Mouse (Mus musculus): ENCODE data around the gene Zfp637. TPM values are rescaled to one million over a fixed set of nuclear protein-coding genes. Genes with fewer than 3 reads are reported as not detected.

Gene Zfp637
- 35.2 TPM for polyA plus RNA-seq (2017; shearing (Covaris generic))

DNA sequence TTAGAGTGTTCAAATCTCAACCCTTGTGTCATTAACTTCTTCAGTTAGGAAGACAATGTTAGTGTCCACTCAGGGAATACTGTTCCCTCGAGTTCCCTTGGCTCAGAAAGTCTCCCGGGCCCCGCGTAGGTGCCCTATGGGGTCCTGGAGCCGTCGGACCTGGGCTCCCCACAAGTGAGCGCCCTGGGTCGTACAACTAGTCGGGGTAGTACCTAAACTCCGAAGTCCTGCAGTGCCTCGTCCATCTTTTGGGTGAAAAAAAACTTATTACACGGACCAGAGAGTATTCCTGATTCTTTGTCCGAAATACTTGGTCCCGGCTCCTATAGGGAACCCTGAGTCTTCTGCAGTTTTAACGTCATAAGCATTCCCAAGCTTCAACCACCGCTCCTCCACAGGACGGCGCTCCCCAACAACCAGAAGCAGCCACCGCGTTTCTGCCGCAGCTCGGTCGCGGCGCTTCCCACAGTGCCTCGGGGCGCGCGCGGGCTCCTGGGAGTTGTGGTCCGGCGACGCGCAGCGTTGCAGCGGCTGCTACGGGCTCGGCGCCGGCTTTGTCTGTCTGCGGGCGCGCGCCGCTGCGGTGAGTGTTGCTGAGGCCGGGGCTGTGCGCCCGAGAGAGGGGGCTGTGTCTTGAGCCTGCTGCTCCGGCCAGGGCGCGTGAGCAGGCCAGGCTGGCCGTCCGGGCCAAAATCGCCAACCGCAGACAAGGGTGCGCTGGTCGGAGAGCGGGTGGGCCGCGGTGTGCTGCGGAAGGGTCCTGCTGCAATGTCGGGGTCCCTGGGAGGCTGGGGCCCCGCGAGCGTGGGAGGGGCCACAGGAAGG, at the start of gene Zfp637:
TSS of gene Zfp637 (plus strand) at position 495 of the 825 bp plus-strand sequence.

DNA sequence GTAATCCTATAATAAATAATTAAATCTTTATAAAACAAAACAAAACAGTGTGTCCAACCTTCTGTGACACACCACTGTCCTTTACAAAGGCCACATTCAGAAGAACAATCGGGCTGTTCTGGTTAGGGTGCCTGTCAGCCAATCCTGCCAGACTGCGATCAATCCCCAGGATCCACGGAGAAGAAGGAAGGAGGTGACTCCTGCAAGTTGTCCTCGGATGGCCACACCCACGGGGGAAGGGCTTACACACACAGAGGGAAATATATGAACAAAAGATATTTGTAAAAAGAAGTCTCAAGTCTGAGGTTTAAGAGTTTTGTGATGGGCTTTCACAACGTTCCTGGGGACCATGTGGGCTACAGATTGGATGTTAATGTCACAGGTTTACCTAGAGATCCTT, 20.9 kb downstream of the Zfp637 start, which contains the start of gene Zfp239:
TSS of gene Zfp239 (plus strand) at position 253 of the 400 bp plus-strand sequence.

Other genes starting within 250 kb of the Zfp637 start
- gene Zfp239, start 20.9 kb downstream of the Zfp637 start, polyA plus RNA-seq (2017; shearing (Covaris generic)): 4.0 TPM
- 1,451 TPM for gene Hnrnpf, start 59.1 kb downstream of the Zfp637 start, polyA plus RNA-seq (2017; shearing (Covaris generic))
- 2.4 TPM for gene Fxyd4, start 96.5 kb downstream of the Zfp637 start, polyA plus RNA-seq (2017; shearing (Covaris generic))
- gene Rasgef1a, start 170.3 kb downstream of the Zfp637 start, polyA plus RNA-seq (2017; shearing (Covaris generic)): 12.8 TPM